Mouse (Mus musculus) ES-E14 (cell line): Measurements from ENCODE around the gene Atoh8. TPM values are rescaled to one million over a fixed set of nuclear protein-coding genes. Genes with fewer than 3 reads are reported as not detected.
A peak's percentile ranks its signal among the peaks of the same experiment; 100 is the strongest.

Source experiments
- DNase-seq: peaks from one replicate; pipeline ENCODE4 v3.0.0-alpha.2; 2013; ENCODE audit warnings: low read depth, low spot score
- H3K27ac ChIP-seq: 2 replicates; pipeline ENCODE4 v1.5.1; 2012; ENCODE audit warnings: low read depth, mild to moderate bottlenecking, low read length, moderate library complexity, mixed read lengths; ENCODE audit not compliant: poor library complexity, insufficient read depth, severe bottlenecking
- H3K36me3 ChIP-seq: 2 replicates; pipeline ENCODE4 v1.6.1; 2012; ENCODE audit warnings: mild to moderate bottlenecking, low read length, moderate library complexity, mixed read lengths; ENCODE audit not compliant: control insufficient read depth, poor library complexity, insufficient read depth, severe bottlenecking
- H3K4me1 ChIP-seq, 2 experiments: fragments of 150-350 bp in 1 of 2; sonication (generic) in 1 of 2; 2 replicates each; pipeline ENCODE4 v1.6.1; 2012; ENCODE audit warnings: low read length in 2 of 2, mild to moderate bottlenecking in 1 of 2, mixed read lengths in 1 of 2; ENCODE audit not compliant: control insufficient read depth in 2 of 2, insufficient read depth in 2 of 2, poor library complexity in 1 of 2
- H3K4me3 ChIP-seq, 2 experiments: fragments of 150-350 bp in 1 of 2; sonication (generic) in 1 of 2; 2 replicates each; pipeline ENCODE4 v1.5.1; 2012; ENCODE audit warnings: low read length in 2 of 2, low read depth in 1 of 2, mild to moderate bottlenecking in 1 of 2, mixed read lengths in 1 of 2; ENCODE audit not compliant: insufficient read depth in 1 of 2, poor library complexity in 1 of 2, severe bottlenecking in 1 of 2
- H3K9ac ChIP-seq: 2 replicates; pipeline ENCODE4 v1.6.1; 2012; ENCODE audit warnings: low read depth, mild to moderate bottlenecking, low read length, mixed read lengths; ENCODE audit not compliant: poor library complexity, insufficient read depth, severe bottlenecking
- H3K9me3 ChIP-seq: fragments of 150-350 bp; sonication (generic); 2 replicates; pipeline ENCODE4 v1.6.1; 2012; ENCODE audit warnings: low read depth, mild to moderate bottlenecking, low read length; ENCODE audit not compliant: control insufficient read depth, insufficient read depth
- CHD2 ChIP-seq: IDR thresholded peaks from 2 replicates; pipeline ENCODE4 v1.6.1; 2014; ENCODE audit warnings: mild to moderate bottlenecking, low read depth, low read length, inconsistent platforms
- HCFC1 ChIP-seq: IDR thresholded peaks from 2 replicates; pipeline ENCODE4 v1.6.1; 2012; ENCODE audit warnings: low read length, inconsistent platforms, borderline replicate concordance; ENCODE audit not compliant: insufficient read depth
- MAFK ChIP-seq: IDR thresholded peaks from 2 replicates; pipeline ENCODE4 v1.6.1; 2014; ENCODE audit warnings: mild to moderate bottlenecking, low read depth, low read length, inconsistent platforms; ENCODE audit not compliant: insufficient read depth
- ZC3H11A ChIP-seq: IDR thresholded peaks from 2 replicates; pipeline ENCODE4 v1.6.1; 2012; ENCODE audit warnings: low read depth, mild to moderate bottlenecking, inconsistent platforms, low read length, borderline replicate concordance
- ZNF384 ChIP-seq: IDR thresholded peaks from 2 replicates; pipeline ENCODE4 v1.6.1; 2012; ENCODE audit warnings: low read depth, low read length, inconsistent platforms
- in situ Hi-C, 2 experiments: fragments of 600-800 bp; cut with MboI; formaldehyde crosslinking; loops; one replicate each; pipeline ENCODE4 v1.15.1; 2025; ENCODE audit warnings: low sequenced_read_pairs in 2 of 2, inconsistent platforms in 1 of 2; ENCODE audit not compliant: unreplicated experiment in 2 of 2
- total RNA-seq: library from RNA; depleted of rRNA; stranded (reverse); fragments of 300-350 nt; gene quantifications from 2 replicates; pipeline ENCODE4 v1.2.3, GENCODE M21; 2012

Atoh8 gene
- total RNA-seq, 1 experiment, result 1.0 TPM

DNA sequence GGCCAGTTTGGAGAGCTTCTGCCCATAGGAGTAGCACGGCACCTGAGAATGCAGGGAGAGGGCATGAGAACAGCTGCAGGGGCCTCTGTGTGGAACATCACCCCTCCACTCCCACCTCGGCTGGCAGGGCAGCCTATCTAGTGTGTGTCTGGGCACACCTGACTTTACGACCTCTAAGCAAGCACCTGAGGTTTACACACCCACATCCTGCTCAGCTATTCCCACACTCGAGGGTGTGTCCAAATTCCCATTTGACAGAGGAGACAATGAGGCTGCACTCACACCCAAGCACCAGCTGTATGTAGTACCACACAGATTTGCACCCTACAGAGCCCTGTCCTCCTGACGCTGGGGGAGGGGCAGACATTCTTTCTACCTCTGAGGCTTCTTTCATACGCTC, 11.5 kb downstream of the Atoh8 start:
- Histone ChIP-seq H3K9me3 (no peaks in the 10 kb centered on the region), H3K9ac (no peak overlapping the region), H3K36me3 (no peaks in the 10 kb centered on the region), H3K27ac (no peak overlapping the region), H3K4me3 (no peak overlapping the region), H3K4me1 (peaks cover 0 to 5% of the 10 kb centered on the region in 2 experiments; a peak in 1 of 4 replicates)
- DNase-seq, result no peak
- TF ChIP-seq CHD2, result no peak
- no peak for TF ChIP-seq HCFC1
- no peak for TF ChIP-seq ZC3H11A
- TF ChIP-seq MAFK, result no peak
- TF ChIP-seq ZNF384, result 0 out of 2 replicates have a peak, but pooled peaks have one; percentile 13
- in situ Hi-C loops, result no loop called here

- no peak for TF ChIP-seq MAFK
- TF ChIP-seq HCFC1, result no peak
- TF ChIP-seq ZNF384, result no peak
- TF ChIP-seq CHD2, result no peak
- TF ChIP-seq ZC3H11A, result no peak
- in situ Hi-C loops, result no loop called here
- peaks cover 0 to 5% of the 10 kb centered on the region in 2 experiments; a peak in 1 of 4 replicates for H3K4me1 ChIP-seq
- no peaks in the 10 kb centered on the region for H3K9me3 ChIP-seq
- no peak overlapping the region for H3K9ac ChIP-seq
- H3K36me3 ChIP-seq, result no peaks in the 10 kb centered on the region
- DNase-seq, result no peak
- H3K27ac ChIP-seq, result no peak overlapping the region
- H3K4me3 ChIP-seq, result no peak overlapping the region
These were observed 12.5 kb downstream of the Atoh8 start for GRCm38 (mm10) chr6:72222876-72223275.

- in situ Hi-C loops, result no loop called here
- no peak for DNase-seq
- Histone ChIP-seq H3K27ac (no peak overlapping the region), H3K9ac (no peak overlapping the region), H3K4me1 (peaks cover 0 to 5% of the 10 kb centered on the region in 2 experiments; a peak in 1 of 4 replicates), H3K36me3 (no peaks in the 10 kb centered on the region), H3K4me3 (no peak overlapping the region), H3K9me3 (no peaks in the 10 kb centered on the region)
- TF ChIP-seq CHD2 (no peak), ZNF384 (no peak), HCFC1 (no peak), ZC3H11A (no peak), MAFK (no peak)
These were observed 13.1 kb downstream of the Atoh8 start for GRCm38 (mm10) chr6:72222271-72222724.

DNA sequence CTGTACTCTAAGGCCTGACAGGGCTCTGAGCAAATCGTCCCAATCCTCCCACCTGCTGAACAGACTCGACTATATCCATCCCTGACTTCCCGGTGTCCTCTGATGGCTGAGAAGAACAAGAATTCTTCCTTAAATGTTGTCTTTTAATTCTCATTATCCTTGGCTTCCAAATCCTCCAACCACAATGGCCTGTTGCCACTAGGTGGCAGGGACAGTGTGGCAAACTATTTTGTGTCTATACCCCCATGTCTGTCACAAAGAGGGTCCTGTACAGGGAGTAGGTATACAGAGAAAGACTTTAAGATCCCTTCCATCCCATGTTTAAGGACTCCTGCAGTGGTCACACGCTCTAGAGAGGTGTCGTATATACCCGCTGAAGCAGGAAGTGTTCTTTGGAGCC, 14.1 kb downstream of the Atoh8 start:
- Histone ChIP-seq H3K9me3 (no peaks in the 10 kb centered on the region), H3K9ac (no peak overlapping the region), H3K4me1 (peaks cover 0 to 5% of the 10 kb centered on the region in 2 experiments; a peak in 1 of 4 replicates), H3K36me3 (no peaks in the 10 kb centered on the region), H3K27ac (no peak overlapping the region), H3K4me3 (no peak overlapping the region)
- in situ Hi-C loops, result no loop called here
- DNase-seq, result no peak
- TF ChIP-seq MAFK (no peak), CHD2 (no peak), HCFC1 (no peak), ZC3H11A (no peak), ZNF384 (no peak)

GRCm38 (mm10) chr6:72219549-72219948, 15.8 kb downstream of the Atoh8 start:
- TF ChIP-seq HCFC1 (no peak), MAFK (no peak), ZNF384 (no peak), CHD2 (no peak), ZC3H11A (no peak)
- H3K4me1 ChIP-seq, result peaks cover 0 to 5% of the 10 kb centered on the region in 2 experiments; a peak in 1 of 4 replicates
- DNase-seq, result no peak
- in situ Hi-C loops, result no loop called here
- no peak overlapping the region for H3K4me3 ChIP-seq
- no peaks in the 10 kb centered on the region for H3K36me3 ChIP-seq
- no peak overlapping the region for H3K9ac ChIP-seq
- no peak overlapping the region for H3K27ac ChIP-seq
- no peaks in the 10 kb centered on the region for H3K9me3 ChIP-seq
